Comparison of ENCODE assay signal across 39 mouse cellular contexts in genomic region chr9:7509619-7510233, GRCm38 (mm10). TPM values are rescaled to one million over a fixed set of nuclear protein-coding genes. Genes with fewer than 3 reads are reported as not detected.
DNase-seq lines count a peak whose midpoint lies in the region; ATAC-seq and TF ChIP-seq lines count a peak whose summit lies in the region.
"Had no signal": no experiment of that assay in that cellular context is flagged by ENCODE, and none has a peak within 500 bp of the region (broad histone marks: within the 10 kb centered on the region; RNA-seq: fewer than 3 reads in every experiment).

No protein-coding gene starts in this region.

- in situ Hi-C loops in CH12.LX (cut with MboI; ENCODE audit: low pct_ligation_motif_present, low pct_unique_long_range_greater_than_20kb, low sequenced_read_pairs): no loop called here

- H3K27me3 ChIP-seq in kidney, postnatal 0 days (ENCODE audit: insufficient read depth, low read length): no peaks in the 10 kb centered on the region
- H3K27me3 ChIP-seq in CH12.LX (replicated peaks): no peaks in the 10 kb centered on the region
- no peaks in the 10 kb centered on the region for H3K27me3 ChIP-seq in forebrain, embryonic 16.5 days (replicated peaks; ENCODE audit: control insufficient read depth, insufficient read depth, low read length)
- H3K27me3 ChIP-seq: hindbrain, embryonic 15.5 days; limb, embryonic 15.5 days; liver, embryonic 13.5 days; neural tube, embryonic 15.5 days; stomach, embryonic 15.5 days had no signal

- no peaks in the 10 kb centered on the region for H3K4me1 ChIP-seq in kidney, postnatal 0 days (replicated peaks; ENCODE audit: insufficient read depth, low read length)
- H3K4me1 ChIP-seq in CH12.LX (ENCODE audit: control insufficient read depth in 1 of 2, insufficient read depth in 2 of 2): peaks cover 11 to 51% of the 10 kb centered on the region in 2 experiments
- H3K4me1 ChIP-seq in forebrain, embryonic 16.5 days (replicated peaks; ENCODE audit: control insufficient read depth, insufficient read depth, low read length): no peaks in the 10 kb centered on the region
- H3K4me1 ChIP-seq: hindbrain, embryonic 15.5 days; limb, embryonic 10.5 days; limb, embryonic 15.5 days; liver, embryonic 13.5 days; neural tube, embryonic 15.5 days; stomach, embryonic 15.5 days had no signal

- no peak overlapping the region for H3K9ac ChIP-seq in kidney, postnatal 0 days (ENCODE audit: low read depth, low read length)
- no peak overlapping the region for H3K9ac ChIP-seq in CH12.LX (ENCODE audit: insufficient read depth, low read depth)
- H3K9ac ChIP-seq in forebrain, embryonic 16.5 days (replicated peaks; ENCODE audit: low read depth, low read length): no peak overlapping the region
- H3K9ac ChIP-seq: hindbrain, embryonic 15.5 days; limb, embryonic 15.5 days; liver, embryonic 13.5 days; neural tube, embryonic 15.5 days; stomach, embryonic 15.5 days had no signal

- dilution Hi-C loops in CH12.LX (cut with MboI; ENCODE audit: extremely low pct_ligation_motif_present, extremely low pct_unique_long_range_greater_than_20kb, low sequenced_read_pairs): no loop called here

- 39% methylated on average over 10 of the region's 10 CpGs for WGBS in kidney, postnatal 0 days
- WGBS in forebrain, embryonic 16.5 days: 93% methylated on average over 10 of the region's 10 CpGs

- no peak overlapping the region for H3K4me2 ChIP-seq in kidney, postnatal 0 days (ENCODE audit: low read length)
- H3K4me2 ChIP-seq in CH12.LX (ENCODE audit: insufficient read depth, low read depth, poor library complexity, severe bottlenecking): peak overlapping the region; percentile 22
- H3K4me2 ChIP-seq in forebrain, embryonic 16.5 days (ENCODE audit: low read length): no peak overlapping the region
- H3K4me2 ChIP-seq: heart, embryonic 11.5 days; hindbrain, embryonic 15.5 days; limb, embryonic 15.5 days; liver, embryonic 13.5 days; neural tube, embryonic 15.5 days; stomach, embryonic 15.5 days had no signal

- peak; percentile 3 for DNase-seq in kidney, postnatal 0 days (ENCODE audit: low spot score)
- DNase-seq in kidney, postnatal 36 days: no peak
- DNase-seq in CH12.LX (ENCODE audit: extremely low read depth): peak; percentile 76
- DNase-seq in adrenal gland, postnatal 36 days: no peak
- DNase-seq: adrenal gland, postnatal 10 days; cerebellum, adult 11-12 months; cerebellum, adult 9-11 months; gastrocnemius, postnatal 36 days; heart, adult 18-20 months; heart, postnatal 4 days; kidney, adult 9 months; layer of hippocampus, adult 9-11 months; liver, embryonic 13.5 days; lung, adult 2 months; lung, postnatal 10 days; midbrain, embryonic 14.5 days; retina, postnatal 1 day; right cerebral cortex, postnatal 14 days had no signal

- no peaks in the 10 kb centered on the region for H3K36me3 ChIP-seq in kidney, postnatal 0 days (ENCODE audit: insufficient read depth, low read length)
- no peaks in the 10 kb centered on the region for H3K36me3 ChIP-seq in CH12.LX (replicated peaks in 1 of 2; ENCODE audit: control insufficient read depth in 1 of 2, insufficient read depth in 1 of 2, low read length in 1 of 2)
- no peaks in the 10 kb centered on the region for H3K36me3 ChIP-seq in forebrain, embryonic 16.5 days (ENCODE audit: control insufficient read depth, insufficient read depth)
- H3K36me3 ChIP-seq: hindbrain, embryonic 15.5 days; limb, embryonic 10.5 days; limb, embryonic 15.5 days; liver, embryonic 13.5 days; neural tube, embryonic 15.5 days; stomach, embryonic 15.5 days had no signal

- no peak for TF ChIP-seq POLR2A in CH12.LX (IDR thresholded peaks at IDR 0.05; ENCODE audit: low read depth, low read length)

- no peak; the same call in 1 of the 2 replicates for TF ChIP-seq RAD21 in CH12.LX (IDR thresholded peaks at IDR 0.05; ENCODE audit: low read depth, low read length)

- no peaks in the 10 kb centered on the region for H3K9me3 ChIP-seq in kidney, postnatal 0 days (replicated peaks; ENCODE audit: low read length)
- H3K9me3 ChIP-seq in CH12.LX (replicated peaks; ENCODE audit: low read length): no peaks in the 10 kb centered on the region
- no peaks in the 10 kb centered on the region for H3K9me3 ChIP-seq in forebrain, embryonic 16.5 days (ENCODE audit: control insufficient read depth, low read length)
- H3K9me3 ChIP-seq: hindbrain, embryonic 15.5 days; limb, embryonic 10.5 days; limb, embryonic 15.5 days; liver, embryonic 13.5 days; neural tube, embryonic 15.5 days; stomach, embryonic 15.5 days had no signal

- no peak for TF ChIP-seq CTCF in kidney, postnatal 0 days (IDR thresholded peaks at IDR 0.05; ENCODE audit: low read depth)
- no peak for TF ChIP-seq CTCF in CH12.LX (conservative IDR thresholded peaks at IDR 0.05 in 1 of 2, IDR thresholded peaks at IDR 0.05 in 1 of 2; ENCODE audit: low read depth in 2 of 2, low read length in 2 of 2)

- H3K79me2 ChIP-seq in CH12.LX (replicated peaks; ENCODE audit: control insufficient read depth, extremely low read depth, insufficient read depth, poor library complexity, severe bottlenecking): no peaks in the 10 kb centered on the region

- TF ChIP-seq EP300 in CH12.LX (IDR thresholded peaks at IDR 0.05; ENCODE audit: low read length): peak; percentile 94

- no peak overlapping the region for H3K4me3 ChIP-seq in kidney, postnatal 0 days (replicated peaks; ENCODE audit: low read depth, low read length)
- H3K4me3 ChIP-seq in CH12.LX (replicated peaks in 1 of 3; ENCODE audit: low read depth in 2 of 3, low read length in 2 of 3, poor library complexity in 1 of 3): no peak overlapping the region
- no peak overlapping the region for H3K4me3 ChIP-seq in forebrain, embryonic 16.5 days (replicated peaks; ENCODE audit: low read length)
- H3K4me3 ChIP-seq: hindbrain, embryonic 15.5 days; limb, embryonic 10.5 days; limb, embryonic 15.5 days; liver, embryonic 13.5 days; neural tube, embryonic 15.5 days; stomach, embryonic 15.5 days had no signal

- H3K27ac ChIP-seq in kidney, postnatal 0 days: no peak overlapping the region
- no peak overlapping the region for H3K27ac ChIP-seq in CH12.LX (ENCODE audit: insufficient read depth, low read depth)
- H3K27ac ChIP-seq in forebrain, embryonic 16.5 days (ENCODE audit: low read length): no peak overlapping the region
- H3K27ac ChIP-seq: hindbrain, embryonic 15.5 days; limb, embryonic 10.5 days; limb, embryonic 15.5 days; liver, embryonic 13.5 days; macrophage; neural tube, embryonic 15.5 days; stomach, embryonic 15.5 days had no signal

- no peak for ATAC-seq in kidney, postnatal 0 days (replicated peaks; ENCODE audit: low FRiP score, low read depth)
- ATAC-seq in inflammation-experienced regulatory T-cells, adult 6 months: peak; percentile 91
- ATAC-seq in forebrain, embryonic 16.5 days: no peak
- ATAC-seq: forebrain, embryonic 14.5 days; intestine, postnatal 0 days had no signal

TF ChIP-seq in CH12.LX, 34 proteins besides CTCF, POLR2A, EP300 and RAD21 (continues in another document):
- peak; percentile 75 for TF ChIP-seq JUN (IDR thresholded peaks at IDR 0.05; ENCODE audit: insufficient read depth, low read depth, low read length)
- TF ChIP-seq ZNF384 (IDR thresholded peaks at IDR 0.05; ENCODE audit: low read depth, low read length): no peak
- peak; percentile 96 for TF ChIP-seq JUND (conservative IDR thresholded peaks at IDR 0.05; ENCODE audit: low read depth, low read length)
- peak; percentile 94 for TF ChIP-seq ETS1 (conservative IDR thresholded peaks at IDR 0.05; ENCODE audit: low read depth, low read length)
- peak; percentile 75 for TF ChIP-seq CHD2 (IDR thresholded peaks at IDR 0.05; ENCODE audit: low read length)
- TF ChIP-seq NRF1 (IDR thresholded peaks at IDR 0.05; ENCODE audit: low read depth, low read length): no peak
- TF ChIP-seq MYC (IDR thresholded peaks at IDR 0.05; ENCODE audit: low read depth, low read length): peak; percentile 81; the same call in 1 of the 2 replicates
- no peak for TF ChIP-seq UBTF (IDR thresholded peaks at IDR 0.05; ENCODE audit: low read depth, low read length)
- peak; percentile 98 for TF ChIP-seq IRF4 (IDR thresholded peaks at IDR 0.05; ENCODE audit: low read depth, low read length)
- TF ChIP-seq MAZ (IDR thresholded peaks at IDR 0.05; ENCODE audit: low read depth, low read length): no peak
- peak; percentile 44; the same call in 1 of the 2 replicates for TF ChIP-seq MXI1 (IDR thresholded peaks at IDR 0.05; ENCODE audit: low read depth, low read length)
- TF ChIP-seq PAX5 (IDR thresholded peaks at IDR 0.05; ENCODE audit: low read length): no peak
- TF ChIP-seq TCF12 (IDR thresholded peaks at IDR 0.05; ENCODE audit: low read depth, low read length): peak; percentile 96
- no peak for TF ChIP-seq USF2 (conservative IDR thresholded peaks at IDR 0.05; ENCODE audit: low read depth, low read length)
- no peak for TF ChIP-seq HCFC1 (IDR thresholded peaks at IDR 0.05; ENCODE audit: low read depth, low read length)
- peak; percentile 74 for TF ChIP-seq MEF2A (IDR thresholded peaks at IDR 0.05; ENCODE audit: borderline replicate concordance, low read depth, low read length)
- 0 out of 2 replicates have a peak, but pooled peaks have one; percentile 24 for TF ChIP-seq SIN3A (IDR thresholded peaks at IDR 0.05; ENCODE audit: low read length)
- no peak for TF ChIP-seq USF1 (IDR thresholded peaks at IDR 0.05; ENCODE audit: low read depth, low read length)
- no peak for TF ChIP-seq NELFE (IDR thresholded peaks at IDR 0.05; ENCODE audit: low read depth, low read length)
- no peak for TF ChIP-seq ZKSCAN1 (IDR thresholded peaks at IDR 0.05; ENCODE audit: borderline replicate concordance, low read depth, low read length)
- TF ChIP-seq SMC3 (IDR thresholded peaks at IDR 0.05; ENCODE audit: low read depth, low read length): no peak; the same call in 1 of the 2 replicates

RNA-seq across cellular contexts. Expression of gene Mmp10, which starts 7.6 kb away (rescaled TPM):
- polyA plus RNA-seq in kidney, postnatal 0 days (2015; fragmentation: Nextera tagmentation; extraction: Ambion mirVana): 0.07 TPM in 1 of 2 replicates, not detected in the other
- total RNA-seq in CH12.LX (2012; rRNA removed) (1.9 and 3.1 TPM in 2 replicates), CH12.LX (2014; rRNA removed) (4.2 TPM in 2 replicates)
- 1.4 and 1.5 TPM in 2 replicates for polyA plus RNA-seq in CH12.LX (2012; ENCODE audit: insufficient read length, low read depth)
- under 1 TPM in 1 of 3 experiments, not detected in 2; 0.48 TPM for polyA plus RNA-seq in inflammation-experienced regulatory T-cells, adult 6 months (2017; shearing (Covaris generic))
- not detected in 2 replicates for polyA plus RNA-seq in forebrain, embryonic 16.5 days (2015; fragmentation: Nextera tagmentation; extraction: Ambion mirVana)
- not detected for total RNA-seq in adrenal gland, postnatal 36 days (2021)
- total RNA-seq: adrenal gland, postnatal 10 days; common myeloid progenitor, adult 5-6 weeks; gastrocnemius, adult 18-20 months; gastrocnemius, postnatal 36 days; heart, adult 18-20 months; heart, postnatal 4 days; left cerebral cortex, postnatal 10 days; megakaryocyte-erythroid progenitor cell, adult 5-6 weeks; monocyte, adult 5-6 weeks had no signal
- polyA plus RNA-seq: embryonic facial prominence, embryonic 11.5 days; forebrain, embryonic 14.5 days; frontal cortex, adult 2 months; heart, embryonic 11.5 days; heart, embryonic 16.5 days; hindbrain, embryonic 15.5 days; limb, embryonic 10.5 days; limb, embryonic 15.5 days; liver, embryonic 13.5 days; lung, adult 2 months; midbrain, embryonic 14.5 days; neural tube, embryonic 15.5 days had no signal

RNA-seq across cellular contexts. Expression of gene Mmp8, which starts 48.5 kb away (rescaled TPM):
- 0.86 and 1.3 TPM in 2 replicates for polyA plus RNA-seq in kidney, postnatal 0 days (2015; fragmentation: Nextera tagmentation; extraction: Ambion mirVana)
- total RNA-seq in CH12.LX (2012; rRNA removed) (not detected in 2 replicates), CH12.LX (2014; rRNA removed) (not detected in 2 replicates)
- not detected in 2 replicates for polyA plus RNA-seq in CH12.LX (2012; ENCODE audit: insufficient read length, low read depth)
- not detected for polyA plus RNA-seq in inflammation-experienced regulatory T-cells, adult 6 months (2017; shearing (Covaris generic))
- polyA plus RNA-seq in forebrain, embryonic 16.5 days (2015; fragmentation: Nextera tagmentation; extraction: Ambion mirVana): 0.20 TPM in 1 of 2 replicates, not detected in the other
- under 1 TPM; 0.17 to 0.20 TPM for total RNA-seq in adrenal gland, postnatal 36 days (2021)
- total RNA-seq: gastrocnemius, adult 18-20 months; gastrocnemius, postnatal 36 days; heart, adult 18-20 months; left cerebral cortex, postnatal 10 days had no signal
- polyA plus RNA-seq: C2C12; forebrain, embryonic 14.5 days; heart, embryonic 11.5 days; limb, embryonic 10.5 days; midbrain, embryonic 14.5 days; small intestine, adult 2 months had no signal

Comparison
In these comparisons a context has a peak if more than half of its experiments do, and no peak if none do; other contexts are left out.
1. DNase-seq: peak in kidney, postnatal 0 days (single experiment) and CH12.LX (single experiment); none in kidney, postnatal 36 days (0 of 2) and adrenal gland, postnatal 36 days (0 of 2).